Mouse (Mus musculus): ENCODE results near the gene Zbtb20. TPM values are rescaled to one million over a fixed set of nuclear protein-coding genes. Genes with fewer than 3 reads are reported as not detected.

Gene Zbtb20
- polyA plus RNA-seq, 1 experiment, result 5.9 TPM

- no peaks in the 10 kb centered on the region for H3K4me1 ChIP-seq (ENCODE audit: control insufficient read depth, insufficient read depth, low read length)
- H3K27me3 ChIP-seq (ENCODE audit: control insufficient read depth, insufficient read depth, low read length), result no peaks in the 10 kb centered on the region
- no peak for TF ChIP-seq POLR2A (IDR thresholded peaks at IDR 0.05; ENCODE audit: control insufficient read depth, low read depth, low read length)
- no peak for TF ChIP-seq CTCF (IDR thresholded peaks at IDR 0.05; ENCODE audit: control insufficient read depth, insufficient read depth, insufficient replicate concordance, low read depth, low read length)
- H3K36me3 ChIP-seq (ENCODE audit: control insufficient read depth, insufficient read depth, low read length), result no peaks in the 10 kb centered on the region
- no peak overlapping the region; the same call in 1 of the 2 replicates for H3K27ac ChIP-seq (ENCODE audit: control insufficient read depth, insufficient read depth, low read depth, low read length)
- no peak overlapping the region for H3K4me3 ChIP-seq (ENCODE audit: control insufficient read depth, low read depth, low read length)
These were observed 494.9 kb downstream of the Zbtb20 start for GRCm38 (mm10) chr16:43370496-43371020.

- Histone ChIP-seq H3K27me3 (ENCODE audit: control insufficient read depth, insufficient read depth, low read length) (no peaks in the 10 kb centered on the region), H3K4me1 (ENCODE audit: control insufficient read depth, insufficient read depth, low read length) (no peaks in the 10 kb centered on the region), H3K4me3 (ENCODE audit: control insufficient read depth, low read depth, low read length) (no peak overlapping the region), H3K27ac (ENCODE audit: control insufficient read depth, insufficient read depth, low read depth, low read length) (no peak overlapping the region), H3K36me3 (ENCODE audit: control insufficient read depth, insufficient read depth, low read length) (no peaks in the 10 kb centered on the region)
- TF ChIP-seq POLR2A (IDR thresholded peaks at IDR 0.05; ENCODE audit: control insufficient read depth, low read depth, low read length) (no peak), CTCF (IDR thresholded peaks at IDR 0.05; ENCODE audit: control insufficient read depth, insufficient read depth, insufficient replicate concordance, low read depth, low read length) (no peak)
These were observed 501.1 kb downstream of the Zbtb20 start for GRCm38 (mm10) chr16:43376782-43377181.

GRCm38 (mm10) chr16:43379351-43380325, 504.0 kb downstream of the Zbtb20 start:
- Histone ChIP-seq H3K27me3 (ENCODE audit: control insufficient read depth, insufficient read depth, low read length) (no peaks in the 10 kb centered on the region), H3K4me3 (ENCODE audit: control insufficient read depth, low read depth, low read length) (no peak overlapping the region), H3K36me3 (ENCODE audit: control insufficient read depth, insufficient read depth, low read length) (no peaks in the 10 kb centered on the region), H3K27ac (ENCODE audit: control insufficient read depth, insufficient read depth, low read depth, low read length) (no peak overlapping the region), H3K4me1 (ENCODE audit: control insufficient read depth, insufficient read depth, low read length) (no peaks in the 10 kb centered on the region)
- no peak for TF ChIP-seq CTCF (IDR thresholded peaks at IDR 0.05; ENCODE audit: control insufficient read depth, insufficient read depth, insufficient replicate concordance, low read depth, low read length)
- TF ChIP-seq POLR2A (IDR thresholded peaks at IDR 0.05; ENCODE audit: control insufficient read depth, low read depth, low read length), result no peak

GRCm38 (mm10) chr16:43381183-43381582, 505.5 kb downstream of the Zbtb20 start:
- Histone ChIP-seq H3K27me3 (ENCODE audit: control insufficient read depth, insufficient read depth, low read length) (no peaks in the 10 kb centered on the region), H3K36me3 (ENCODE audit: control insufficient read depth, insufficient read depth, low read length) (no peaks in the 10 kb centered on the region)
- no peak for TF ChIP-seq CTCF (IDR thresholded peaks at IDR 0.05; ENCODE audit: control insufficient read depth, insufficient read depth, insufficient replicate concordance, low read depth, low read length)
- no peak for TF ChIP-seq POLR2A (IDR thresholded peaks at IDR 0.05; ENCODE audit: control insufficient read depth, low read depth, low read length)

GRCm38 (mm10) chr16:43383149-43383740, 507.6 kb downstream of the Zbtb20 start:
- Histone ChIP-seq H3K4me3 (ENCODE audit: control insufficient read depth, low read depth, low read length) (no peak overlapping the region), H3K27ac (ENCODE audit: control insufficient read depth, insufficient read depth, low read depth, low read length) (no peak overlapping the region), H3K36me3 (ENCODE audit: control insufficient read depth, insufficient read depth, low read length) (no peaks in the 10 kb centered on the region), H3K4me1 (ENCODE audit: control insufficient read depth, insufficient read depth, low read length) (no peaks in the 10 kb centered on the region), H3K27me3 (ENCODE audit: control insufficient read depth, insufficient read depth, low read length) (no peaks in the 10 kb centered on the region)
- TF ChIP-seq POLR2A (IDR thresholded peaks at IDR 0.05; ENCODE audit: control insufficient read depth, low read depth, low read length) (no peak), CTCF (IDR thresholded peaks at IDR 0.05; ENCODE audit: control insufficient read depth, insufficient read depth, insufficient replicate concordance, low read depth, low read length) (no peak)

More at GRCm38 (mm10) chr16:43381183-43381582, 505.5 kb downstream of the Zbtb20 start:
- Histone ChIP-seq H3K4me3 (ENCODE audit: control insufficient read depth, low read depth, low read length) (no peak overlapping the region), H3K27ac (ENCODE audit: control insufficient read depth, insufficient read depth, low read depth, low read length) (no peak overlapping the region), H3K4me1 (ENCODE audit: control insufficient read depth, insufficient read depth, low read length) (no peaks in the 10 kb centered on the region)

- Histone ChIP-seq H3K36me3 (ENCODE audit: control insufficient read depth, insufficient read depth, low read length) (no peaks in the 10 kb centered on the region), H3K4me1 (ENCODE audit: control insufficient read depth, insufficient read depth, low read length) (no peaks in the 10 kb centered on the region), H3K27ac (ENCODE audit: control insufficient read depth, insufficient read depth, low read depth, low read length) (no peak overlapping the region), H3K27me3 (ENCODE audit: control insufficient read depth, insufficient read depth, low read length) (no peaks in the 10 kb centered on the region), H3K4me3 (ENCODE audit: control insufficient read depth, low read depth, low read length) (no peak overlapping the region)
- TF ChIP-seq CTCF (IDR thresholded peaks at IDR 0.05; ENCODE audit: control insufficient read depth, insufficient read depth, insufficient replicate concordance, low read depth, low read length) (no peak), POLR2A (IDR thresholded peaks at IDR 0.05; ENCODE audit: control insufficient read depth, low read depth, low read length) (no peak)
These were observed 509.4 kb downstream of the Zbtb20 start for GRCm38 (mm10) chr16:43384953-43385619.
